ENCODE assay signal across 17 mouse cellular contexts in genomic region chr6:24525705-24526104, GRCm38 (mm10). TPM values are rescaled to one million over a fixed set of nuclear protein-coding genes. Genes with fewer than 3 reads are reported as not detected.
DNase-seq lines count a peak whose midpoint lies in the region; ATAC-seq and TF ChIP-seq lines count a peak whose summit lies in the region.
"Had no signal": no experiment of that assay in that cellular context is flagged by ENCODE, and none has a peak within 500 bp of the region (broad histone marks: within the 10 kb centered on the region; RNA-seq: fewer than 3 reads in every experiment).

No protein-coding gene starts in this region.

- H3K4me1 ChIP-seq in heart, embryonic 11.5 days (ENCODE audit: control insufficient read depth, insufficient read depth, low read length) = peaks cover 12% of the 10 kb centered on the region
- H3K4me1 ChIP-seq in heart, embryonic 12.5 days (replicated peaks) = peaks cover 20% of the 10 kb centered on the region
- H3K4me1 ChIP-seq in E14TG2a.4 (replicated peaks; ENCODE audit: low read depth, low read length) = peaks cover 19% of the 10 kb centered on the region
- peaks cover 20% of the 10 kb centered on the region for H3K4me1 ChIP-seq in embryonic facial prominence, embryonic 10.5 days

- no peak overlapping the region for H3K27ac ChIP-seq in heart, embryonic 11.5 days (ENCODE audit: low read depth, low read length)
- H3K27ac ChIP-seq in heart, embryonic 12.5 days (ENCODE audit: poor library complexity, severe bottlenecking) = no peak overlapping the region
- no peak overlapping the region for H3K27ac ChIP-seq in layer of hippocampus, adult 2 months
- H3K27ac ChIP-seq in embryonic facial prominence, embryonic 10.5 days (replicated peaks) = no peak overlapping the region
- H3K27ac ChIP-seq: embryonic facial prominence, embryonic 13.5 days; hindbrain, embryonic 14.5 days had no signal

- DNase-seq in layer of hippocampus, adult 2 months (ENCODE audit: low spot score in 2 of 2) = no peak
- no peak for DNase-seq in layer of hippocampus, adult 9-10 months (ENCODE audit: low spot score)
- no peak for DNase-seq in embryonic facial prominence, embryonic 10.5 days (ENCODE audit: low spot score)
- no peak for DNase-seq in spleen, postnatal 10 days (ENCODE audit: low spot score in 2 of 2)
- DNase-seq: adrenal gland, postnatal 10 days; cerebellum, postnatal 25 days; left cerebral cortex, postnatal 4 days; lung, postnatal 14 days; thymus, adult 2 months had no signal

- peak overlapping the region; percentile 84; the same call in 1 of the 2 replicates for H3K4me2 ChIP-seq in heart, embryonic 11.5 days
- no peak overlapping the region for H3K4me2 ChIP-seq in heart, embryonic 12.5 days

- no peak overlapping the region for H3K9ac ChIP-seq in heart, embryonic 11.5 days (ENCODE audit: low read depth, low read length)
- H3K9ac ChIP-seq in heart, embryonic 12.5 days = no peak overlapping the region
- H3K9ac ChIP-seq: embryonic facial prominence, embryonic 13.5 days; hindbrain, embryonic 14.5 days had no signal

- no peak for ATAC-seq in heart, embryonic 11.5 days (replicated peaks; ENCODE audit: insufficient number of reproducible peaks, low FRiP score, low TSS enrichment)
- no peak for ATAC-seq in heart, embryonic 12.5 days (ENCODE audit: insufficient number of reproducible peaks, low FRiP score)

- no peak for TF ChIP-seq CTCF in layer of hippocampus, adult 2 months (conservative IDR thresholded peaks at IDR 0.05)
- TF ChIP-seq CTCF in E14TG2a.4 (conservative IDR thresholded peaks at IDR 0.05; ENCODE audit: low read length) = no peak

- H3K9me3 ChIP-seq in heart, embryonic 11.5 days (replicated peaks; ENCODE audit: control insufficient read depth, low read length) = no peaks in the 10 kb centered on the region
- no peaks in the 10 kb centered on the region for H3K9me3 ChIP-seq in heart, embryonic 12.5 days (replicated peaks)
- H3K9me3 ChIP-seq in E14TG2a.4 (ENCODE audit: low read length) = no peaks in the 10 kb centered on the region
- H3K9me3 ChIP-seq in embryonic facial prominence, embryonic 10.5 days = no peaks in the 10 kb centered on the region
- H3K9me3 ChIP-seq: embryonic facial prominence, embryonic 13.5 days had no signal

- H3K4me3 ChIP-seq in heart, embryonic 11.5 days (ENCODE audit: low read depth, low read length) = peak overlapping the region; percentile 5; the same call in 1 of the 2 replicates
- H3K4me3 ChIP-seq in heart, embryonic 12.5 days = no peak overlapping the region
- H3K4me3 ChIP-seq in layer of hippocampus, adult 2 months = peak overlapping the region; percentile 93; the same call in 1 of the 2 replicates
- peak overlapping the region; percentile 94; the same call in 1 of the 2 replicates for H3K4me3 ChIP-seq in E14TG2a.4 (replicated peaks; ENCODE audit: low read length)
- peak overlapping the region; percentile 88; the same call in 1 of the 2 replicates for H3K4me3 ChIP-seq in embryonic facial prominence, embryonic 10.5 days

- 86% methylated on average over 3 of the region's 3 CpGs for WGBS in heart, embryonic 11.5 days (ENCODE audit: insufficient replicate concordance)
- 82% methylated on average over 3 of the region's 3 CpGs for WGBS in heart, embryonic 12.5 days
- WGBS in embryonic facial prominence, embryonic 10.5 days = 90% methylated on average over 3 of the region's 3 CpGs

- no peaks in the 10 kb centered on the region for H3K36me3 ChIP-seq in heart, embryonic 11.5 days (ENCODE audit: control insufficient read depth, insufficient read depth, low read length)
- H3K36me3 ChIP-seq in heart, embryonic 12.5 days = peaks cover 27% of the 10 kb centered on the region
- H3K36me3 ChIP-seq in E14TG2a.4 (ENCODE audit: insufficient read depth, low read length) = peaks cover 40% of the 10 kb centered on the region
- H3K36me3 ChIP-seq in embryonic facial prominence, embryonic 10.5 days (replicated peaks) = peaks cover 25% of the 10 kb centered on the region

- no peaks in the 10 kb centered on the region for H3K27me3 ChIP-seq in heart, embryonic 11.5 days (ENCODE audit: control insufficient read depth, insufficient read depth, low read length)
- no peaks in the 10 kb centered on the region for H3K27me3 ChIP-seq in heart, embryonic 12.5 days (replicated peaks)
- no peaks in the 10 kb centered on the region for H3K27me3 ChIP-seq in E14TG2a.4 (ENCODE audit: insufficient read depth, low read length)
- no peaks in the 10 kb centered on the region for H3K27me3 ChIP-seq in embryonic facial prominence, embryonic 10.5 days (replicated peaks; ENCODE audit: low read depth, poor library complexity, severe bottlenecking)
- H3K27me3 ChIP-seq: embryonic facial prominence, embryonic 13.5 days had no signal

RNA-seq across cellular contexts. Expression of gene Ndufa5, which starts 2.1 kb away (rescaled TPM):
- polyA plus RNA-seq in heart, embryonic 11.5 days (2014; fragmentation: Nextera tagmentation; extraction: Ambion mirVana) = 597 and 625 TPM in 2 replicates
- polyA plus RNA-seq in heart, embryonic 12.5 days (2016; fragmentation: Nextera tagmentation; extraction: Ambion mirVana) = 715 and 719 TPM in 2 replicates
- total RNA-seq in layer of hippocampus, adult 2 months (2021) = 100 to 1,000 TPM; 266 to 275 TPM
- polyA plus RNA-seq in embryonic facial prominence, embryonic 10.5 days (2016; fragmentation: Nextera tagmentation; extraction: Ambion mirVana) = 262 and 270 TPM in 2 replicates

RNA-seq across cellular contexts. Expression of gene Asb15, which starts 2.2 kb away (rescaled TPM):
- polyA plus RNA-seq in heart, embryonic 11.5 days (2014; fragmentation: Nextera tagmentation; extraction: Ambion mirVana) = 0.11 and 0.15 TPM in 2 replicates
- 0.24 TPM in 1 of 2 replicates, not detected in the other for polyA plus RNA-seq in heart, embryonic 12.5 days (2016; fragmentation: Nextera tagmentation; extraction: Ambion mirVana)
- not detected for total RNA-seq in layer of hippocampus, adult 2 months (2021)
- not detected in 2 replicates for polyA plus RNA-seq in embryonic facial prominence, embryonic 10.5 days (2016; fragmentation: Nextera tagmentation; extraction: Ambion mirVana)
- total RNA-seq: layer of hippocampus, postnatal 10 days; left cerebral cortex, postnatal 4 days; midbrain, postnatal 0 days; neutrophil, adult 5-6 weeks had no signal
- polyA plus RNA-seq: embryonic facial prominence, embryonic 13.5 days had no signal

RNA-seq across cellular contexts. Expression of gene Iqub, which starts 10.8 kb away (rescaled TPM):
- polyA plus RNA-seq in heart, embryonic 11.5 days (2014; fragmentation: Nextera tagmentation; extraction: Ambion mirVana) = 0.30 and 0.48 TPM in 2 replicates
- 0.36 and 0.40 TPM in 2 replicates for polyA plus RNA-seq in heart, embryonic 12.5 days (2016; fragmentation: Nextera tagmentation; extraction: Ambion mirVana)
- total RNA-seq in layer of hippocampus, adult 2 months (2021) = 1 to 10 TPM; 2.7 TPM
- 0.20 and 0.26 TPM in 2 replicates for polyA plus RNA-seq in embryonic facial prominence, embryonic 10.5 days (2016; fragmentation: Nextera tagmentation; extraction: Ambion mirVana)
- total RNA-seq: neutrophil, adult 5-6 weeks had no signal
